Mouse (Mus musculus): ENCODE measurements around the gene Cdh8. TPM values are rescaled to one million over a fixed set of nuclear protein-coding genes. Genes with fewer than 3 reads are reported as not detected.
"Not testable (repeated sequence)": the region's sequence is repeated elsewhere in the genome, so short reads cannot be mapped to it uniquely, and the experiment has no call there.

The Cdh8 gene
- polyA plus RNA-seq, 1 experiment from 2014 or later, result 68.3 TPM

GRCm38 (mm10) chr8:99190643-99191042 is 225.6 kb downstream of the Cdh8 start:
- no peaks in the 10 kb centered on the region for H3K9me3 ChIP-seq (ENCODE audit: control insufficient read depth, low read length)
- no peak overlapping the region for H3K27ac ChIP-seq
- no peaks in the 10 kb centered on the region for H3K27me3 ChIP-seq (ENCODE audit: control insufficient read depth, insufficient read depth, low read length)
- WGBS, result 92% methylated on average over 2 of the region's 2 CpGs
- H3K4me2 ChIP-seq (replicated peaks), result no peak overlapping the region
- H3K4me1 ChIP-seq (replicated peaks; ENCODE audit: control insufficient read depth, insufficient read depth, low read length), result no peaks in the 10 kb centered on the region
- ATAC-seq (ENCODE audit: low FRiP score) (no peak), DNase-seq (ENCODE audit: low spot score) (no peak)
- H3K36me3 ChIP-seq (replicated peaks; ENCODE audit: control insufficient read depth, insufficient read depth), result no peaks in the 10 kb centered on the region
- H3K9ac ChIP-seq, result no peak overlapping the region
- H3K4me3 ChIP-seq (replicated peaks; ENCODE audit: low read length), result no peak overlapping the region

- no peak for DNase-seq (ENCODE audit: low spot score)
- H3K9me3 ChIP-seq (ENCODE audit: control insufficient read depth, low read length), result no peaks in the 10 kb centered on the region
These were observed 229.4 kb downstream of the Cdh8 start for GRCm38 (mm10) chr8:99186879-99187278.

GRCm38 (mm10) chr8:99184186-99184585 is 232.1 kb downstream of the Cdh8 start:
- ATAC-seq (ENCODE audit: low FRiP score), result no peak
- no peak overlapping the region for H3K27ac ChIP-seq
- no peak for DNase-seq (ENCODE audit: low spot score)
- H3K36me3 ChIP-seq (replicated peaks; ENCODE audit: control insufficient read depth, insufficient read depth), result no peaks in the 10 kb centered on the region
- H3K9ac ChIP-seq, result no peak overlapping the region
- no peak overlapping the region for H3K4me2 ChIP-seq (replicated peaks)
- H3K9me3 ChIP-seq (ENCODE audit: control insufficient read depth, low read length), result no peaks in the 10 kb centered on the region
- no peaks in the 10 kb centered on the region for H3K27me3 ChIP-seq (ENCODE audit: control insufficient read depth, insufficient read depth, low read length)
- no peaks in the 10 kb centered on the region for H3K4me1 ChIP-seq (replicated peaks; ENCODE audit: control insufficient read depth, insufficient read depth, low read length)
- no peak overlapping the region for H3K4me3 ChIP-seq (replicated peaks; ENCODE audit: low read length)

More at GRCm38 (mm10) chr8:99186879-99187278, 229.4 kb downstream of the Cdh8 start:
- no peak overlapping the region for H3K27ac ChIP-seq
- 88% methylated on average over 5 of the region's 5 CpGs for WGBS
- H3K4me3 ChIP-seq (replicated peaks; ENCODE audit: low read length), result no peak overlapping the region
- ATAC-seq (ENCODE audit: low FRiP score), result no peak
- H3K4me2 ChIP-seq (replicated peaks), result no peak overlapping the region
- no peaks in the 10 kb centered on the region for H3K36me3 ChIP-seq (replicated peaks; ENCODE audit: control insufficient read depth, insufficient read depth)
- no peaks in the 10 kb centered on the region for H3K27me3 ChIP-seq (ENCODE audit: control insufficient read depth, insufficient read depth, low read length)
- no peaks in the 10 kb centered on the region for H3K4me1 ChIP-seq (replicated peaks; ENCODE audit: control insufficient read depth, insufficient read depth, low read length)
- no peak overlapping the region for H3K9ac ChIP-seq

GRCm38 (mm10) chr8:99166966-99167365 is 249.3 kb downstream of the Cdh8 start:
- 49% methylated on average over 3 of the region's 3 CpGs for WGBS
- Histone ChIP-seq H3K4me3 (replicated peaks; ENCODE audit: low read length) (no peak overlapping the region), H3K4me1 (replicated peaks; ENCODE audit: control insufficient read depth, insufficient read depth, low read length) (no peaks in the 10 kb centered on the region), H3K36me3 (replicated peaks; ENCODE audit: control insufficient read depth, insufficient read depth) (no peaks in the 10 kb centered on the region), H3K27me3 (ENCODE audit: control insufficient read depth, insufficient read depth, low read length) (no peaks in the 10 kb centered on the region), H3K4me2 (replicated peaks) (no peak overlapping the region), H3K9me3 (ENCODE audit: control insufficient read depth, low read length) (no peaks in the 10 kb centered on the region), H3K9ac (no peak overlapping the region), H3K27ac (no peak overlapping the region)
- ATAC-seq (ENCODE audit: low FRiP score), result no peak
- DNase-seq (ENCODE audit: low spot score), result no peak

GRCm38 (mm10) chr8:99161633-99162032 is 254.6 kb downstream of the Cdh8 start:
- Histone ChIP-seq H3K9ac (no peak overlapping the region), H3K36me3 (replicated peaks; ENCODE audit: control insufficient read depth, insufficient read depth) (no peaks in the 10 kb centered on the region), H3K27me3 (ENCODE audit: control insufficient read depth, insufficient read depth, low read length) (no peaks in the 10 kb centered on the region), H3K9me3 (ENCODE audit: control insufficient read depth, low read length) (no peaks in the 10 kb centered on the region), H3K27ac (no peak overlapping the region), H3K4me3 (replicated peaks; ENCODE audit: low read length) (no peak overlapping the region), H3K4me2 (replicated peaks) (no peak overlapping the region), H3K4me1 (replicated peaks; ENCODE audit: control insufficient read depth, insufficient read depth, low read length) (no peaks in the 10 kb centered on the region)
- DNase-seq (ENCODE audit: low spot score), result no peak
- ATAC-seq (ENCODE audit: low FRiP score), result no peak
- WGBS, result 61% methylated on average over 4 of the region's 4 CpGs

- H3K9ac ChIP-seq, result no peak overlapping the region
- H3K9me3 ChIP-seq (ENCODE audit: control insufficient read depth, low read length), result no peaks in the 10 kb centered on the region
- no peak overlapping the region for H3K4me3 ChIP-seq (replicated peaks; ENCODE audit: low read length)
- H3K4me1 ChIP-seq (replicated peaks; ENCODE audit: control insufficient read depth, insufficient read depth, low read length), result no peaks in the 10 kb centered on the region
- ATAC-seq (ENCODE audit: low FRiP score), result no peak
- H3K27me3 ChIP-seq (ENCODE audit: control insufficient read depth, insufficient read depth, low read length), result no peaks in the 10 kb centered on the region
- DNase-seq (ENCODE audit: low spot score), result no peak
- no peaks in the 10 kb centered on the region for H3K36me3 ChIP-seq (replicated peaks; ENCODE audit: control insufficient read depth, insufficient read depth)
- no peak overlapping the region for H3K4me2 ChIP-seq (replicated peaks)
- H3K27ac ChIP-seq, result no peak overlapping the region
- WGBS, result 92% methylated on average over 6 of the region's 6 CpGs
These were observed 270.8 kb downstream of the Cdh8 start for GRCm38 (mm10) chr8:99145436-99145835.

GRCm38 (mm10) chr8:99144761-99145160 is 271.5 kb downstream of the Cdh8 start:
- H3K27ac ChIP-seq; ATAC-seq (ENCODE audit: low FRiP score); H3K4me2 ChIP-seq (replicated peaks); H3K4me3 ChIP-seq (replicated peaks; ENCODE audit: low read length); H3K27me3 ChIP-seq (ENCODE audit: control insufficient read depth, insufficient read depth, low read length); H3K36me3 ChIP-seq (replicated peaks; ENCODE audit: control insufficient read depth, insufficient read depth); H3K9me3 ChIP-seq (ENCODE audit: control insufficient read depth, low read length); DNase-seq (ENCODE audit: low spot score); H3K9ac ChIP-seq; H3K4me1 ChIP-seq (replicated peaks; ENCODE audit: control insufficient read depth, insufficient read depth, low read length): not testable (repeated sequence)
- 56% methylated on average over 1 of the region's 1 CpGs for WGBS

- H3K9ac ChIP-seq, result no peak overlapping the region
- H3K27ac ChIP-seq, result no peak overlapping the region
- no peak for ATAC-seq (ENCODE audit: low FRiP score)
- no peak overlapping the region for H3K4me2 ChIP-seq (replicated peaks)
- no peaks in the 10 kb centered on the region for H3K36me3 ChIP-seq (replicated peaks; ENCODE audit: control insufficient read depth, insufficient read depth)
- no peaks in the 10 kb centered on the region for H3K9me3 ChIP-seq (ENCODE audit: control insufficient read depth, low read length)
- DNase-seq (ENCODE audit: low spot score), result no peak
- H3K4me1 ChIP-seq (replicated peaks; ENCODE audit: control insufficient read depth, insufficient read depth, low read length), result no peaks in the 10 kb centered on the region
- H3K4me3 ChIP-seq (replicated peaks; ENCODE audit: low read length), result no peak overlapping the region
- H3K27me3 ChIP-seq (ENCODE audit: control insufficient read depth, insufficient read depth, low read length), result no peaks in the 10 kb centered on the region
- 76% methylated on average over 2 of the region's 2 CpGs for WGBS
These were observed 317.8 kb downstream of the Cdh8 start for GRCm38 (mm10) chr8:99098453-99098852.

- no peak for ATAC-seq (ENCODE audit: low FRiP score)
- H3K4me3 ChIP-seq (replicated peaks; ENCODE audit: low read length), result no peak overlapping the region
- H3K27me3 ChIP-seq (ENCODE audit: control insufficient read depth, insufficient read depth, low read length), result no peaks in the 10 kb centered on the region
- DNase-seq (ENCODE audit: low spot score), result no peak
- no peaks in the 10 kb centered on the region for H3K4me1 ChIP-seq (replicated peaks; ENCODE audit: control insufficient read depth, insufficient read depth, low read length)
- no peaks in the 10 kb centered on the region for H3K9me3 ChIP-seq (ENCODE audit: control insufficient read depth, low read length)
- no peak overlapping the region for H3K4me2 ChIP-seq (replicated peaks)
- H3K9ac ChIP-seq, result no peak overlapping the region
- no peak overlapping the region for H3K27ac ChIP-seq
- no peaks in the 10 kb centered on the region for H3K36me3 ChIP-seq (replicated peaks; ENCODE audit: control insufficient read depth, insufficient read depth)
These were observed 364.9 kb downstream of the Cdh8 start for GRCm38 (mm10) chr8:99051344-99051743.

GRCm38 (mm10) chr8:99048664-99049363 is 367.5 kb downstream of the Cdh8 start:
- Histone ChIP-seq H3K4me1 (replicated peaks; ENCODE audit: control insufficient read depth, insufficient read depth, low read length) (no peaks in the 10 kb centered on the region), H3K4me3 (replicated peaks; ENCODE audit: low read length) (no peak overlapping the region), H3K27me3 (ENCODE audit: control insufficient read depth, insufficient read depth, low read length) (no peaks in the 10 kb centered on the region), H3K9me3 (ENCODE audit: control insufficient read depth, low read length) (no peaks in the 10 kb centered on the region), H3K9ac (no peak overlapping the region), H3K27ac (no peak overlapping the region), H3K4me2 (replicated peaks) (no peak overlapping the region), H3K36me3 (replicated peaks; ENCODE audit: control insufficient read depth, insufficient read depth) (no peaks in the 10 kb centered on the region)
- ATAC-seq (ENCODE audit: low FRiP score), result no peak
- WGBS, result 70% methylated on average over 8 of the region's 8 CpGs
- no peak for DNase-seq (ENCODE audit: low spot score)

All from hindbrain, embryonic 14.5 days (tissue).